Mouse (Mus musculus) bone marrow macrophage, adult 2 months (primary cell): ENCODE measurements at regions not wholly inside any gene's neighbourhood (a gene's known extent, or its start where the extent isn't known, plus 50 kb on each side); places are given as distances from the start of the nearest gene placed in this dataset.

ENCODE experiments used
- CTCF ChIP-seq: IDR thresholded peaks from 2 replicates; pipeline ENCODE4 v1.5.1; 2012; ENCODE audit warnings: low read depth, mild to moderate bottlenecking, low read length, moderate library complexity
- POLR2A ChIP-seq: IDR thresholded peaks from 2 replicates; pipeline ENCODE4 v1.6.1; 2012; ENCODE audit warnings: mild to moderate bottlenecking, low read depth, low read length, borderline replicate concordance

GRCm38 (mm10) chr1:89245202-89246003 lies 175.2 kb downstream of the Sh3bp4 start:
- TF ChIP-seq CTCF = no peak
- no peak for TF ChIP-seq POLR2A
